Mouse (Mus musculus) ZHBTc4 (cell line): ENCODE results near the gene Kansl2.

Experiments
- DNase-seq: peaks from one replicate; pipeline ENCODE4 v3.0.0-alpha.2; 2011; ENCODE audit warnings: low read depth, low spot score

The Kansl2 gene

DNA sequence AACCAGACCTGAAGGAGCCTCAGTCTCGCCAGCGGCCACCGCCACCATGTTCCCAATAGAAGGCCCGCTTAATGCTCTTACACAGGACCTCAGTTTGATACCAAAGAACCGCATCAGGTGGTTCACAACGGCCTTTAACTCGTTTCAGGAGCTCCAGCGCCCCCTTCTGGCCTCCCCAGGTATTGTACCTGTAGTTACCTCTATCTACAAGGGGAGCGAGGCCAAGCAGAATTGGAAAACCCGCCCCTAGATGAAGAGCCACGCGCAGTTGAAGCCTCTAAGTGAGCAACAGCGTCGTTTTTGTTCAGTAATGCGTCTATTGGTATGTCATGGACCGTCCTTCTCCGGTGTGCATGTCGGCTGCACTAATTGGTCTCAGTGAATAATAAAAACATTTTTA is 29.6 kb downstream of the Kansl2 start:
- peak; percentile 91 for DNase-seq

DNA sequence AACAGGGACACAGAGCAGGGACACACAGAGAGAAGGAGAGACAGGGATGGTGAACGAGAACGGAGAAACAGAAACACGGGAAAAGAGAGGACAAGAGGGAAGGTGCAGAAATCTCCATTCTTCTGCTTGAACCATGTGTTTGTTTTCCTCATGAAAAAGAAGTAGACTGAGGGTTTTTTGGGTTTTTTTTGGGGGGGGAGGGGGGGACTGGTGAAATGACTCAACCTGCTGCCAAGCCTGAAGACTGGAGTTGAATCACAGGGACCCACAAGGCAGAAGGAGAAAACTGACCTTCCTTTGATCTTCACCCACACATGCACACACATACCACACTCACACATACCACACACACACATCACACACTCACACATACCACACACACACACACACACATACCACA is 30.7 kb downstream of the Kansl2 start:
- DNase-seq = no peak

DNA sequence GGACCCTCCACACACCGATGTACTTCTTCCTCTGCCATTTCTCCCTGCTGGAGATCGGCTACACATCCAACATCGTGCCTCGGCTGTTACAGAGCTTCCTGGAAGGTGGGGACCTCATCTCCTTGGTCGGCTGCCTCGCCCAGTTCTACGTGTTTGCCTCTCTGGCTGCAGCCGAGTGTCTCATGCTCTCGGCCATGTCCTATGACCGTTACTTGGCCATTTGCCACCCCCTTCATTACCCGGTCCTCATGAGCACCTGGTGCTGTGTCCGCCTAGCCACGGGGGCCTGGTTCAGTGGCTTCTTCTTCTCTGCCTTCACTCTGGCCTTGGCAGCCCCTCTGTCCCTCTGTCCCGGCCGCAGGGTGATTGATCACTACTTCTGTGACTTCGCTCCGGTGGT is 36.4 kb downstream of the Kansl2 start:
- DNase-seq = peak; percentile 35

DNA sequence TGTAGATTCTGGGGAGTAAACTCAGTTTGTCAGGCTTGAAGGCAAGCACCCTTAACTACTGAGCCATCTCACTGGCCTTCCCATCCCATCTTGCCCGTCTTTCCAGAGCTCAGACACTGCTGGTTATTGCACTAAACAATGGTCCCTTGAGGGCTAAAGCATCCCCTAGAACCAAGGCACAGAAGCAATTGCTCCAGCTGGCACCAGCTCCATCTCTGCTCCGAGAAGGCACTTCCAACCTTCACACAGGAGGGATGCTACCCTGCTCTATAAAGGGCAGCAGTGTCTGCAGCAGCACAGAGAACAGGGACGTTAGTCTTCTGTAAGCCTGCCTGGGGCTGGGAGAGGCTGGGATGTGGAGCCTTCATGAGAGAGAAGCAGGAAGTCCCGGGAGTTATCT is 42.0 kb downstream of the Kansl2 start, which contains the start of gene Olfr279:
TSS of gene Olfr279 (plus strand) at position 301 of the 400 bp plus-strand sequence.
- DNase-seq = no peak

DNA sequence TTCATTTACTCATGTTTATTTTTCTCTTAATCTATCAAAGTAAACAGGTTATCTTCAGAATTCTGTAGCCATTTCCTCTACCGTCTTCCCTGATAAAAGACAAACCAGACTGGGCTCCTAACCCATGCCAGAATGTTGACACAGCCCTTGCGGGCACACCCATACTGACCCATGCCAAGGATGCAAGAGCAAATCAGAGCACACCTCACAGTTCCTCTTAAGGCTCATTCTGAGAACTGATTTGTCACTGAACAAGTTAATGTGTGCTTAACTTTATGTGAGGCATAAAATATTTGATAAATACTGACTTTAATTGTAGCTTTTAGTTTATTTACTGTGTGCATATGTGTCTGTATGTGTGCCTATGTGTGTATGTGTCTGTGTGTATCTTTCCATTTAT is 42.7 kb downstream of the Kansl2 start:
- DNase-seq = no peak

DNA sequence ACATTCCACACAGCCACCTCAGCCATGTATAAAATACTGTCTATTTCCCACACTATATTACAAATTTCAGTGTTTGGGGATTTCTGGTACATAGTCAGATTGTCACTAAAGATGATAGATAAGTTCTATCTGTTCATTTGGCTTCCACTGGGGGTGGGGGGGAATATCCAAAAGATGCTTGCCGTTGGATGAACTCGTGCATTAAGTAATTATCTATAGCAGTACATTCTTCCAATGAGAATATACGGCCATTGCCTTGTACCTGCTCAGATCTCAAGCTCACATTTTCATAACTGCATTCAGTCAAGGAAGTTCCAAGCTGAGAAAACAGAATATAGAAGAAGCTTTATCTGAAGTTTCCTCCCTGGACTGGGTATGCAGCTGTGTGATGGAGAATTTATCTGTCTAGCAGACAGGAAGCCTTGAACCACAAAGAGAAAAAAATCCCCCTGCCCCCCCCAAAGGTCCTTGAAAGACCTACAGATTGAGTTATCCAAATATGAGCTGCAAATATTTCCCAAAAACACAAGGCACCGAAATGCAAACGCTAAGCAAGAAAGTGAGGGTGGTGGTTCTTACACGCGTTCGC is 47.5 kb downstream of the Kansl2 start:
- DNase-seq = no peak

DNA sequence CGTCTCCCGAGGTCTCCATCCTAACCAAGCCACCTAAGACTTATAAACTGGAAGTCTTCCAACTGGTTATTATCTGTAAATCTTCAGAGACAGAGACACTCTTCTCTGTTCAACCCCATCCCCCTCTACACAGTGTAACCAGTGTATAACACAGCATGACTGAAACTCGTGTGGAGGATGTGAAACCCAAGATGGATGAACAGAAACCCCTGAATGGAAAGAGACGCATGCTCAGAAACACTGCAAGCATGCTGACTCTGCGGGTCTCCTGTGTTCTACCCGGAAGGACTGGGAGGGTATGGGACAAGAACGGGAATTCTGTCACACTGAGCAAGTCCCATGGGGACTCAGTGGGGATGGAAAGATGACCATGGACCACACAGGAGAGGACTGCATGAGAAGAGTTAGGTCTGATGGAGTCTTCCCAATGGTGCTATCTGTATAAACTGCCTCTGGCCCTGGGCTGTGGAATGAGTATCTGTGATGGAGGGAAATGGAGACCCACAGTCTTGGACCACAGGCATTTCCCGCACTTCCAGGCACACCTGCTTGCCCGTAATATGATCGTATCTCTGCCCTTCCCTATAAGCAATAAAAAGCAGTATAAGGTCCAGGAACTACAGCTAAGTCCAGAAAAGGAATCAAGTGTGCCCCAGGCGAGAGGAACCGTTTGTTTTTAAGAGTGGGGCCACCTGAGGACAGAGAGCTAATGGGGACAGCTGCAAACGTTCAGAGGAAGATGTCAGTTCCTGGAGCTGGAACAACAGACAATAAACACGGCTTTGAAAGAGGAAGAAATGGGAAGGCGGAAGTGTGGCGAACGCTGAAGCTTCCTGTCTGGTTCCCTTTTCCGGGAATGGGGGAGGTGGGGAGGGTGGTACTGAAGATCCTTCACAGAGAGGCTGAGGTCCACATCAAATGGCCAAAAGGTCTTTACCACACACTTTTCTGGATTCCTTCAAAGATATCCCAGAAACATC is 49.9 kb downstream of the Kansl2 start:
- DNase-seq = no peak

DNA sequence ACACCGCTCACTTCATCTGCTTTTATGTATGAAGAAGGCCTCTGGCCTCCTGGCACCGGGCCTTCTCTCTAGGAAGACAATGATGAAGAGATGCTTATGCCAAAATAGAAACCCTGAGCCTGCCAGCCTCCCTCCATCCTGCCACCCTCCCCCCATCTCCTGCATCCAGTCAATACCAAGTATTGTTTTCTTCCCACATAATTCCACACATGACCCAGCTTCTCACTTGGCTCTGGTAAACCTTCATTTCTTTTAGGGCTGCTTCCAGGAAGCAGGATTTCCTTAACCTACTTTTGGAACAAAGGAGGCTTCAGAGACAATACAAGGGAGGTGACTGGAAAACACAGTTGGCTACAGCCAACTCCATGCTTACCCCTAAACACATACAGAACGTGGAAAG is 51.4 kb downstream of the Kansl2 start, which contains the start of gene Lalba:
TSS of gene Lalba (minus strand) at position 21 of the 400 bp plus-strand sequence.
- no peak for DNase-seq

DNA sequence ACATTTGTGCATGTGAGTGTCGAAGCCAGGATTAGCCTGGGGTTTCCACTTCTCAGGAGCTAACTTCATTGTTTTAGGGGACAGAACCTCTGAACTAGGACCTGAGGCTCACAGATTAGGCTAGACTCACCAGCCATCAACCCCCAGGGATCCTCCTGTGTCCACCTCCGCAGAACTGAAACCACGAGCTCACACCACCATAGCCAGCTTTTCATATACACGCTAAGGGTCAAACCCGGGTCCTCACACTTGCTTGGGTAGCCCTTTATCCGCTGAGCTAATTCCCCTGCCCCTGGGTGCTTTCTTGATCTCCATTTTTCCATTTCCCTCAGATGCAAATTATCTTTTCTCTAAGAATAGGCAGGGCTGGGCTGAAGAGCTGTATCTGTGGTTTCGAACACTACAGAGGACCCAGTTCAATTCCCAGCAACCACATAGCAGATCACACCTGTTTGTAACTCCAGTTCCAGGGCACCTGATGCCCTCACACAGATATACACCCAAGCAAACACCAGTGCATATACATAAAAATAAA is 54.4 kb downstream of the Kansl2 start:
- no peak for DNase-seq

DNA sequence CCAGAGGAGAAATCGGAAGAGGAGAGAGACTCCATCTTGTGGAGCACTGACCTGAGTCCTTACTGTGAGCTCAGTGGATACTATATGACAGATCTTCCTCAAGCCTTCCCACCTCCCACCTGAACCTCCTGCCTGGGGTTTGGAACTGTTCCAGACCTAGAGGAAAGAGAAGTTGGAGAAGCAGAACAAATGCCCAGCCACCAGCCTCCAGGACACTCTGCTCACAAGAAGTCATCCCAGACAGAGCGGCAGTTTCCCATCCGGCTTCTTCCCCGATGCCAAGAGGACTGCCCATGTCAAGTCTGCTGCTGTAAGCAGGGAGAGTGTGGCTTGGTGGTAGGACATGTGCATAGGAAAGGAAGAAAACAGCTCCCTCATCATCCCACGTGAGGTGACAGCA is 57.8 kb downstream of the Kansl2 start:
- DNase-seq = no peak

DNA sequence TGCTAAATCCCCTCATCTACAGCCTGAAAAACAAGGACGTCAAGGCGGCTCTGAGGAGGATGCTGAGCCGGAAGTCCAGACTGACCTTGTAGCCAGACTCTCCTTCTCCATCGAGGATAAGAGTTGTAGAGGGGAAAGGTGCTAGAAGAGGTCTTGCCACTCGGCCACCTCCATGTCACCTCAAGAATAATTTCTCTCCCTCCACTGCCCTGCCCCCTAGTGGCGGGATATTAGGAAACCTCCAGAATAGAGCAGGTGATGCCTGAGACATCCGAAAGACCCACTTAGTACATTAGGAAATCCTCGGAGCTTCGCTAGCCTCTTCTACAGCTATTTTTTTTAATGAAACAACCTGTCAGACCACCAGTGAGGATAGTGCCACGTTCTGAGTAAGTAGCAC is 58.7 kb downstream of the Kansl2 start:
- peak; percentile 73 for DNase-seq

DNA sequence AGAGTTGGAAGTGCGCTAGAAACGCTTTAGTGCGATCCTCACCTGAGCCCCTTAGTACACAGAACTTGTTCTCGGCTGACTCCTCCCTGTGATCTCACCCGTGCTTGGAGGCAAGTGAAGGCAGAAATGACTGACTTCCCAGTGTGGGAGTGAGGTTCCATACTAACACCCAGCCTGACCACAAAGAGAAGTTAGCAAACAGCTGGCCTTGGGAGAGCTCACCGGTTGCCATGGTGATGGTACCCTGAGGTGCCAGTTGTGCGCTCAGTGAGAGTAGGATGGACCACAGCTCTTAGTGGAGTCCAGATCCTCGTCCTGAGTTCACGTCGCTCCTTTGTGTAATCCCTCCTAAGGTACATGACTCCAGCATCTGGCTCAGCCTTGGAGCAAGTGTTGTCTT is 59.1 kb downstream of the Kansl2 start:
- DNase-seq = peak; percentile 20

DNA sequence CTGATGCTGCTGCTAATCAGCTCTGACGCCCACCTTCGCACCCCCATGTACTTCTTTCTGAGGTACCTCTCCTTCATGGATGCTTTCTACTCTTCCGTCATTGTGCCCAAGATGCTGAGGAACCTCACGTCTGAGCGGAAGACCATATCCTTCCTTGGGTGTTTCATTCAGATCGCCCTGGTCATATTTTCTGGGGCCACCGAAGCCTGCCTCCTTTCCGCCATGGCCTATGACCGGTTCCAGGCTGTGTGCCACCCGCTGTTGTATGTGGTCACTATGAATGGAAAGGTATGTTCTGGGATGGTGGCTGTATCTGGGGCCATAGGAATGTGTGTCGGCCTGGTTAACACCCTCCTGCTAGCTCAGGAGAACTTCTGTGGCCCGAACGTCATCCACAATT is 62.5 kb downstream of the Kansl2 start:
- no peak for DNase-seq

DNA sequence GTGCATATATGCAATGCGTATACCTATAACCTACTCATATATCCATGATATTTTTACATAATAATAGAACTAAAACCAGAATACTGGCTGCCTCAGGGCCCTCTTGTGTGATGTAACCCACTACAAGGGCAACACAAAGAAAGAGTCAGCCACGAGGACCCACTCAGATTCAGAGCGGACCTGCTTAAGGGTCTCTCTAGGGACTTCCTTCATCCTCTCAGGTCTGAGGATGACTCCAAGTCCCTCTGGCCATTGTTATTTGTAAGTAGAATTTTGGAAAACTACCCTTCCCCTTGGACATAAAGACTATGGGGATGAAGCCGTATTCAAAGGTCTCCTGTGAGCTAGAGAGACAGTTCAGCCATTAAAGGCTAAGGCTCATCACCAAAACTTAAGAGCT is 64.5 kb downstream of the Kansl2 start, which contains the start of gene OR5BS1P:
TSS of gene OR5BS1P (plus strand) at position 301 of the 400 bp plus-strand sequence.
- no peak for DNase-seq
